Comparison of ENCODE assay signal across 8 mouse cellular contexts in the genomic region with DNA sequence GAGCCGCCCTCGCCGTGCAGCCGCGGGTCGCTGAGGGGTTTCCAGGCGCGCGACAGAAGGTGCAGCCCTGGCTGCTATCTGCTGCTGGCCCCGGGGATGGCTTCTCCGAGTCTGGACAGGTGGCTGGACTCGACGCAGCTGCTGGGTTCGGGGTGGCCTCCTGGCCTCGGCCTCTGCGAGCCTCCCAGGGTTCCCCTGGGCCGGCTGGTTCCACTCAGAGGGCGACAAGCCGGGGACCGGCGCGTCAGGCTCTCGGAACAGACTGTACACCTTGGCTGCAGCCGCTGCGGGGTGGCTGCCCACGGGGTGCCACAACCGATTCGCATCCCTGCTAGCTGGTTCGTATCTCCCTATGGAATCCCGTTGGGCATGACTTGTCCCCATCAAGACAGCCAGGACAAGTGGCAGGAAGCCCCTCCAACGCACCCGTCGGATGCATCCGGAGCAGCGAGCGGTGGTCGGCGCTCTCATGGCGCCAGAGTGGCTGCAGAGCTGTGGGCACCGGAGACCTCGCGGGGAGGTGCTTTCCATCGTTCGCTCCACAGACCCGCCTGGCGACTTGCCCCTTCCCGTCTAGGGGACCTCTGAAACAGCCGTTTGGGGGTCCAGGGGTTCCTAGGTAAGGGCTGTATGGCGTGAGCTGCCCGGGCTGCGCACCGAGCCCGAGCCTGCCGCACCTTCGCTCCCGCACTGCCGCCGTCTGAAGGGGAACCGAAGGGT. TPM values are rescaled to one million over a fixed set of nuclear protein-coding genes. Genes with fewer than 3 reads are reported as not detected.
DNase-seq lines count a peak whose midpoint lies in the region; ATAC-seq lines count a peak whose summit lies in the region.

No protein-coding gene starts in this region.

- H3K4me3 ChIP-seq in megakaryocyte, embryonic 14.5 days (replicated peaks), result peak overlapping the region; percentile 94
- H3K4me3 ChIP-seq in hindbrain, embryonic 13.5 days, result peak overlapping the region; percentile 33
- peak overlapping the region; percentile 21 for H3K4me3 ChIP-seq in midbrain, embryonic 14.5 days (replicated peaks; ENCODE audit: low read depth, low read length)

- peak overlapping the region; percentile 51 for H3K4me2 ChIP-seq in hindbrain, embryonic 13.5 days
- peak overlapping the region; percentile 43 for H3K4me2 ChIP-seq in midbrain, embryonic 14.5 days (ENCODE audit: low read length)

- 2% methylated on average over 59 of the region's 59 CpGs for WGBS in hindbrain, embryonic 13.5 days
- 2% methylated on average over 59 of the region's 59 CpGs for WGBS in midbrain, embryonic 14.5 days

- H3K4me1 ChIP-seq in megakaryocyte, embryonic 14.5 days, result peaks cover 54% of the 10 kb centered on the region
- H3K4me1 ChIP-seq in hindbrain, embryonic 13.5 days (replicated peaks), result peaks cover 15% of the 10 kb centered on the region
- 0 out of 2 replicates have a peak, but pooled peaks cover 3% of the 10 kb centered on the region for H3K4me1 ChIP-seq in midbrain, embryonic 14.5 days (ENCODE audit: control insufficient read depth, insufficient read depth, low read length)

- H3K9me3 ChIP-seq in megakaryocyte, embryonic 14.5 days, result no peaks in the 10 kb centered on the region
- no peaks in the 10 kb centered on the region for H3K9me3 ChIP-seq in hindbrain, embryonic 13.5 days
- no peaks in the 10 kb centered on the region for H3K9me3 ChIP-seq in midbrain, embryonic 14.5 days (ENCODE audit: control insufficient read depth, low read length)

- H3K27ac ChIP-seq in hindbrain, embryonic 13.5 days, result no peak overlapping the region
- H3K27ac ChIP-seq in midbrain, embryonic 14.5 days (replicated peaks; ENCODE audit: low read depth, low read length), result no peak overlapping the region

- DNase-seq in CD4-positive, CD25-positive, alpha-beta regulatory T cell, adult 2 months (ENCODE audit: low read depth, low spot score), result peak; percentile 17
- peak; percentile 18 for DNase-seq in midbrain, embryonic 14.5 days
- DNase-seq in left cerebral cortex, adult 11 months (ENCODE audit: low spot score), result no peak
- DNase-seq in frontal cortex, postnatal 25 days (ENCODE audit: low spot score in 2 of 2), result no peak

- H3K9ac ChIP-seq in hindbrain, embryonic 13.5 days, result no peak overlapping the region
- no peak overlapping the region for H3K9ac ChIP-seq in midbrain, embryonic 14.5 days (replicated peaks; ENCODE audit: low read length)

- peaks cover 73% of the 10 kb centered on the region for H3K27me3 ChIP-seq in megakaryocyte, embryonic 14.5 days (replicated peaks)
- H3K27me3 ChIP-seq in hindbrain, embryonic 13.5 days, result peaks cover 63% of the 10 kb centered on the region
- H3K27me3 ChIP-seq in midbrain, embryonic 14.5 days (ENCODE audit: control insufficient read depth, insufficient read depth, low read length), result peaks cover 43% of the 10 kb centered on the region

- no peak for ATAC-seq in CD4-positive, CD25-positive, alpha-beta regulatory T cell, adult 4 months
- ATAC-seq in megakaryocyte, adult 5-6 weeks (ENCODE audit: poor library complexity, severe bottlenecking), result no peak
- 0 out of 2 replicates have a peak, but pooled peaks have one; percentile 32 for ATAC-seq in hindbrain, embryonic 13.5 days (ENCODE audit: low FRiP score)
- ATAC-seq in midbrain, embryonic 14.5 days (ENCODE audit: low FRiP score, low TSS enrichment), result no peak

- no peaks in the 10 kb centered on the region for H3K36me3 ChIP-seq in megakaryocyte, embryonic 14.5 days (replicated peaks; ENCODE audit: low read length)
- no peaks in the 10 kb centered on the region for H3K36me3 ChIP-seq in hindbrain, embryonic 13.5 days
- H3K36me3 ChIP-seq in midbrain, embryonic 14.5 days (ENCODE audit: control insufficient read depth, insufficient read depth, low read length), result no peaks in the 10 kb centered on the region

RNA-seq across cellular contexts. Expression of gene Ltbp2, which starts 0.4 kb away (rescaled TPM):
- polyA plus RNA-seq in CD4-positive, CD25-positive, alpha-beta regulatory T cell, adult 4 months (2017; shearing (Covaris generic)), result not detected
- polyA plus RNA-seq in megakaryocyte, embryonic 14.5 days (2012; ENCODE audit: insufficient read depth, low replicate concordance), result 1.8 and 16.4 TPM in 2 replicates
- total RNA-seq in megakaryocyte, adult 5-6 weeks (2015), result 0.11 TPM in 1 of 2 replicates, not detected in the other
- under 0.01 TPM in 1 of 2 replicates, not detected in the other for total RNA-seq in megakaryocyte, adult 5-6 weeks (2017)
- 0.14 and 0.31 TPM in 2 replicates for polyA plus RNA-seq in hindbrain, embryonic 13.5 days (2015; fragmentation: Nextera tagmentation; extraction: Ambion mirVana)
- polyA plus RNA-seq in midbrain, embryonic 14.5 days (2014; fragmentation: Nextera tagmentation; extraction: Ambion mirVana), result 0.13 TPM in 1 of 2 replicates, not detected in the other

Comparison
In these comparisons a context has a peak if more than half of its experiments do, and no peak if none do; other contexts are left out.
1. DNase-seq: peak in CD4-positive, CD25-positive, alpha-beta regulatory T cell, adult 2 months (single experiment) and midbrain, embryonic 14.5 days (single experiment); none in left cerebral cortex, adult 11 months (single experiment) and frontal cortex, postnatal 25 days (0 of 2).
2. H3K4me3 ChIP-seq: peak in every context shown above with its lines; median percentile 94 in megakaryocyte, embryonic 14.5 days; 33 in hindbrain, embryonic 13.5 days; 21 in midbrain, embryonic 14.5 days.